Mouse (Mus musculus): ENCODE measurements around the gene Utrn. TPM values are rescaled to one million over a fixed set of nuclear protein-coding genes. Genes with fewer than 3 reads are reported as not detected.

Gene Utrn
- polyA plus RNA-seq, 1 experiment: 14.5 TPM

- no peak for TF ChIP-seq CTCF (IDR thresholded peaks at IDR 0.05; ENCODE audit: borderline replicate concordance, extremely low read depth, insufficient read depth, insufficient read length)
- TF ChIP-seq POLR2A (IDR thresholded peaks at IDR 0.05; ENCODE audit: borderline replicate concordance, extremely low read depth, insufficient read depth, insufficient read length, poor library complexity, severe bottlenecking): no peak
These were observed 319.1 kb downstream of the Utrn start for GRCm38 (mm10) chr10:12549945-12550540.

GRCm38 (mm10) chr10:12549261-12549660 is 319.9 kb downstream of the Utrn start:
- no peak for TF ChIP-seq POLR2A (IDR thresholded peaks at IDR 0.05; ENCODE audit: borderline replicate concordance, extremely low read depth, insufficient read depth, insufficient read length, poor library complexity, severe bottlenecking)
- DNase-seq (ENCODE audit: low read depth): no peak

More at GRCm38 (mm10) chr10:12549945-12550540, 319.1 kb downstream of the Utrn start:
- peak; percentile 56 for DNase-seq (ENCODE audit: low read depth)

- peak; percentile 89 for DNase-seq (ENCODE audit: low read depth)
- TF ChIP-seq CTCF (IDR thresholded peaks at IDR 0.05; ENCODE audit: borderline replicate concordance, extremely low read depth, insufficient read depth, insufficient read length): peak; percentile 22; the same call in 1 of the 2 replicates
- TF ChIP-seq POLR2A (IDR thresholded peaks at IDR 0.05; ENCODE audit: borderline replicate concordance, extremely low read depth, insufficient read depth, insufficient read length, poor library complexity, severe bottlenecking): no peak
These were observed 320.5 kb downstream of the Utrn start for GRCm38 (mm10) chr10:12548616-12549084.

- DNase-seq (ENCODE audit: low read depth): peak; percentile 85
- TF ChIP-seq POLR2A (IDR thresholded peaks at IDR 0.05; ENCODE audit: borderline replicate concordance, extremely low read depth, insufficient read depth, insufficient read length, poor library complexity, severe bottlenecking) (no peak), CTCF (IDR thresholded peaks at IDR 0.05; ENCODE audit: borderline replicate concordance, extremely low read depth, insufficient read depth, insufficient read length) (no peak)
These were observed 322.0 kb downstream of the Utrn start for GRCm38 (mm10) chr10:12547037-12547625.

GRCm38 (mm10) chr10:12545440-12545839 is 323.7 kb downstream of the Utrn start:
- DNase-seq (ENCODE audit: low read depth): no peak
- TF ChIP-seq CTCF (IDR thresholded peaks at IDR 0.05; ENCODE audit: borderline replicate concordance, extremely low read depth, insufficient read depth, insufficient read length): no peak
- TF ChIP-seq POLR2A (IDR thresholded peaks at IDR 0.05; ENCODE audit: borderline replicate concordance, extremely low read depth, insufficient read depth, insufficient read length, poor library complexity, severe bottlenecking): no peak

- no peak for TF ChIP-seq CTCF (IDR thresholded peaks at IDR 0.05; ENCODE audit: borderline replicate concordance, extremely low read depth, insufficient read depth, insufficient read length)
- TF ChIP-seq POLR2A (IDR thresholded peaks at IDR 0.05; ENCODE audit: borderline replicate concordance, extremely low read depth, insufficient read depth, insufficient read length, poor library complexity, severe bottlenecking): no peak
- no peak for DNase-seq (ENCODE audit: low read depth)
These were observed 327.4 kb downstream of the Utrn start for GRCm38 (mm10) chr10:12541757-12542156.

- TF ChIP-seq POLR2A (IDR thresholded peaks at IDR 0.05; ENCODE audit: borderline replicate concordance, extremely low read depth, insufficient read depth, insufficient read length, poor library complexity, severe bottlenecking) (no peak), CTCF (IDR thresholded peaks at IDR 0.05; ENCODE audit: borderline replicate concordance, extremely low read depth, insufficient read depth, insufficient read length) (no peak)
- DNase-seq (ENCODE audit: low read depth): no peak
These were observed 333.9 kb downstream of the Utrn start for GRCm38 (mm10) chr10:12535272-12535671.

- TF ChIP-seq CTCF (IDR thresholded peaks at IDR 0.05; ENCODE audit: borderline replicate concordance, extremely low read depth, insufficient read depth, insufficient read length) (no peak), POLR2A (IDR thresholded peaks at IDR 0.05; ENCODE audit: borderline replicate concordance, extremely low read depth, insufficient read depth, insufficient read length, poor library complexity, severe bottlenecking) (no peak)
- no peak for DNase-seq (ENCODE audit: low read depth)
These were observed 334.4 kb downstream of the Utrn start for GRCm38 (mm10) chr10:12534801-12535200.

- no peak for TF ChIP-seq CTCF (IDR thresholded peaks at IDR 0.05; ENCODE audit: borderline replicate concordance, extremely low read depth, insufficient read depth, insufficient read length)
- no peak for TF ChIP-seq POLR2A (IDR thresholded peaks at IDR 0.05; ENCODE audit: borderline replicate concordance, extremely low read depth, insufficient read depth, insufficient read length, poor library complexity, severe bottlenecking)
- no peak for DNase-seq (ENCODE audit: low read depth)
These were observed 334.9 kb downstream of the Utrn start for GRCm38 (mm10) chr10:12534301-12534700.

- TF ChIP-seq CTCF (IDR thresholded peaks at IDR 0.05; ENCODE audit: borderline replicate concordance, extremely low read depth, insufficient read depth, insufficient read length): no peak
- TF ChIP-seq POLR2A (IDR thresholded peaks at IDR 0.05; ENCODE audit: borderline replicate concordance, extremely low read depth, insufficient read depth, insufficient read length, poor library complexity, severe bottlenecking): no peak
- DNase-seq (ENCODE audit: low read depth): no peak
These were observed 347.1 kb downstream of the Utrn start for GRCm38 (mm10) chr10:12522078-12522477.

- DNase-seq (ENCODE audit: low read depth): no peak
- TF ChIP-seq POLR2A (IDR thresholded peaks at IDR 0.05; ENCODE audit: borderline replicate concordance, extremely low read depth, insufficient read depth, insufficient read length, poor library complexity, severe bottlenecking): no peak
- no peak for TF ChIP-seq CTCF (IDR thresholded peaks at IDR 0.05; ENCODE audit: borderline replicate concordance, extremely low read depth, insufficient read depth, insufficient read length)
These were observed 351.0 kb downstream of the Utrn start for GRCm38 (mm10) chr10:12518162-12518561.

GRCm38 (mm10) chr10:12505568-12505967 is 363.6 kb downstream of the Utrn start:
- TF ChIP-seq CTCF (IDR thresholded peaks at IDR 0.05; ENCODE audit: borderline replicate concordance, extremely low read depth, insufficient read depth, insufficient read length): no peak
- TF ChIP-seq POLR2A (IDR thresholded peaks at IDR 0.05; ENCODE audit: borderline replicate concordance, extremely low read depth, insufficient read depth, insufficient read length, poor library complexity, severe bottlenecking): no peak

More at GRCm38 (mm10) chr10:12505568-12505967, 363.6 kb downstream of the Utrn start:
- DNase-seq (ENCODE audit: low read depth): no peak
